In the genomic region with DNA sequence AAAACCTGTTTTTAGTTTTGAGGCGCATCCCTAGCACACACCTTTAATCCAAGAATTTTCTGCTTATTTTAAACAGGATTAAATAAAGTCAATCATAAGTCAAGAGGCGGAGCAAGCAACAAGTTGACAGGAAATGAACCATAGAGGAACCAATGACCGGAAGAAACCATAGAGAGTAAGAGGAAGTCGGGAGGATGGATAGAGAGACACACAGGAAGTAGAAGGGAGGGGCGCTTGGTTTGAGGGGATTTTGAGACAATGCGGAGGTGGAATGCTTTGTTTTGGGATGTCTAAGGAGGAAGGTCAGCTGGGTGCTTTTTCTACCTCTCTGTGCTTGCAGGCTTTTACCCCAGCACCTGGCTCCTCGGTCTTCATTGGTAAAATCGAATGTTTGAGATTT, we compare ENCODE assay signal across 31 mouse cellular contexts. TPM values are rescaled to one million over a fixed set of nuclear protein-coding genes. Genes with fewer than 3 reads are reported as not detected.
"Had no signal": no experiment of that assay in that cellular context is flagged by ENCODE, and none has a peak within 500 bp of the region (broad histone marks: within the 10 kb centered on the region; RNA-seq: fewer than 3 reads in every experiment).

No protein-coding gene starts in this region.

- H3K27ac ChIP-seq: heart, adult 2 months; heart, embryonic 13.5 days; heart, embryonic 15.5 days; hindbrain, embryonic 10.5 days; hindbrain, embryonic 12.5 days; hindbrain, embryonic 14.5 days; intestine, embryonic 15.5 days; kidney, embryonic 15.5 days; kidney, postnatal 0 days; limb, embryonic 10.5 days; limb, embryonic 12.5 days; liver, embryonic 13.5 days had no signal

- H3K36me3 ChIP-seq: heart, embryonic 13.5 days; heart, embryonic 15.5 days; hindbrain, embryonic 10.5 days; hindbrain, embryonic 12.5 days; kidney, embryonic 15.5 days; limb, embryonic 10.5 days; limb, embryonic 12.5 days; liver, embryonic 13.5 days had no signal

- H3K27me3 ChIP-seq: heart, embryonic 13.5 days; heart, embryonic 15.5 days; hindbrain, embryonic 12.5 days; intestine, embryonic 15.5 days; kidney, embryonic 15.5 days; limb, embryonic 12.5 days; liver, embryonic 13.5 days had no signal

- H3K4me1 ChIP-seq: heart, embryonic 15.5 days; hindbrain, embryonic 10.5 days; intestine, embryonic 15.5 days; kidney, embryonic 15.5 days; limb, embryonic 10.5 days; limb, embryonic 12.5 days; liver, embryonic 13.5 days had no signal

- H3K4me3 ChIP-seq: heart, adult 2 months; heart, embryonic 13.5 days; heart, embryonic 15.5 days; hindbrain, embryonic 10.5 days; hindbrain, embryonic 12.5 days; intestine, embryonic 15.5 days; kidney, embryonic 15.5 days; limb, embryonic 10.5 days; limb, embryonic 12.5 days; liver, embryonic 13.5 days had no signal

- DNase-seq: gastrocnemius, postnatal 14 days; heart, adult 11 months; heart, adult 2 months; heart, postnatal 4 days; kidney, adult 18-20 months; kidney, adult 8-10 months; kidney, postnatal 14 days; kidney, postnatal 36 days; layer of hippocampus, adult 9-11 months; layer of hippocampus, postnatal 36 days; liver; liver, embryonic 13.5 days had no signal

- ATAC-seq: hindbrain, embryonic 16.5 days; inflammation-experienced regulatory T-cells, adult 6 months; intestine, embryonic 15.5 days; intestine, postnatal 0 days had no signal

RNA-seq across cellular contexts. Expression of a gene that starts 15.2 kb away (rescaled TPM):
- total RNA-seq: gastrocnemius, adult 18-20 months; heart, adult 2 months; heart, postnatal 25 days; layer of hippocampus, postnatal 14 days; layer of hippocampus, postnatal 36 days; left cerebral cortex, adult 18-20 months; left cerebral cortex, postnatal 14 days; left cerebral cortex, postnatal 36 days had no signal
- polyA plus RNA-seq: inflammation-experienced regulatory T-cells, adult 6 months had no signal
